Mouse (Mus musculus) intestine, embryonic 14.5 days (tissue): Measurements from ENCODE around the gene Sstr3. TPM values are rescaled to one million over a fixed set of nuclear protein-coding genes. Genes with fewer than 3 reads are reported as not detected.

Source experiments
- ATAC-seq: fragments of 200-750 bp; cut with Nextera tagmentation; replicated peaks from 2 replicates; pipeline ENCODE4 v1.8.0; 2017; ENCODE audit warnings: low read depth, moderate number of reproducible peaks, moderate TSS enrichment, moderate library complexity; ENCODE audit not compliant: low FRiP score, low TSS enrichment
- DNase-seq: peaks from one replicate; pipeline ENCODE4 v3.0.0-alpha.2; 2018; ENCODE audit warnings: low spot score
- H3K27ac ChIP-seq: fragments of 300-500 bp; sonication (generic); 2 replicates; pipeline ENCODE4 v1.5.1; 2014; ENCODE audit warnings: low read depth, mild to moderate bottlenecking, control low read depth
- H3K27me3 ChIP-seq: fragments of 300-500 bp; sonication (generic); replicated peaks from 2 replicates; pipeline ENCODE4 v1.6.1; 2014; ENCODE audit warnings: low read length, control low read depth; ENCODE audit not compliant: control insufficient read depth, insufficient read depth
- H3K36me3 ChIP-seq: fragments of 300-500 bp; sonication (generic); 2 replicates; pipeline ENCODE4 v1.6.1; 2014; ENCODE audit warnings: low read length, control low read depth; ENCODE audit not compliant: control insufficient read depth, insufficient read depth
- H3K4me1 ChIP-seq: fragments of 300-500 bp; sonication (generic); replicated peaks from 2 replicates; pipeline ENCODE4 v1.6.1; 2014; ENCODE audit warnings: low read length, control low read depth, mixed read lengths; ENCODE audit not compliant: control insufficient read depth, insufficient read depth
- H3K4me2 ChIP-seq: fragments of 300-500 bp; sonication (generic); 2 replicates; pipeline ENCODE4 v1.6.1; 2014; ENCODE audit warnings: low read length
- H3K4me3 ChIP-seq: fragments of 300-500 bp; sonication (generic); 2 replicates; pipeline ENCODE4 v1.5.1; 2014; ENCODE audit warnings: low read depth, low read length, control low read depth, mixed read lengths
- H3K9ac ChIP-seq: fragments of 300-500 bp; sonication (generic); 2 replicates; pipeline ENCODE4 v1.6.1; 2014; ENCODE audit warnings: mild to moderate bottlenecking, low read length
- H3K9me3 ChIP-seq: fragments of 300-500 bp; sonication (generic); 2 replicates; pipeline ENCODE4 v1.6.1; 2016; ENCODE audit warnings: low read length, control low read depth; ENCODE audit not compliant: control insufficient read depth
- WGBS: fragments of 180-500 bp; shearing (Covaris S2); extraction: QIAGEN DNeasy Blood & Tissue Kit; methylation state at CpG from one replicate; pipeline ENCODE4 v1.1.7; 2014; 5-methylcytosine and 5-hydroxymethylcytosine counted together
- polyA plus RNA-seq: library from polyadenylated mRNA; unstranded; fragments of >200 nt; fragmentation: Nextera tagmentation; extraction: Ambion mirVana; gene quantifications from 2 replicates; pipeline ENCODE4 v1.2.1, GENCODE M21; 2014

The Sstr3 gene
- polyA plus RNA-seq, 1 experiment from 2014 or later = 0.22 TPM

DNA sequence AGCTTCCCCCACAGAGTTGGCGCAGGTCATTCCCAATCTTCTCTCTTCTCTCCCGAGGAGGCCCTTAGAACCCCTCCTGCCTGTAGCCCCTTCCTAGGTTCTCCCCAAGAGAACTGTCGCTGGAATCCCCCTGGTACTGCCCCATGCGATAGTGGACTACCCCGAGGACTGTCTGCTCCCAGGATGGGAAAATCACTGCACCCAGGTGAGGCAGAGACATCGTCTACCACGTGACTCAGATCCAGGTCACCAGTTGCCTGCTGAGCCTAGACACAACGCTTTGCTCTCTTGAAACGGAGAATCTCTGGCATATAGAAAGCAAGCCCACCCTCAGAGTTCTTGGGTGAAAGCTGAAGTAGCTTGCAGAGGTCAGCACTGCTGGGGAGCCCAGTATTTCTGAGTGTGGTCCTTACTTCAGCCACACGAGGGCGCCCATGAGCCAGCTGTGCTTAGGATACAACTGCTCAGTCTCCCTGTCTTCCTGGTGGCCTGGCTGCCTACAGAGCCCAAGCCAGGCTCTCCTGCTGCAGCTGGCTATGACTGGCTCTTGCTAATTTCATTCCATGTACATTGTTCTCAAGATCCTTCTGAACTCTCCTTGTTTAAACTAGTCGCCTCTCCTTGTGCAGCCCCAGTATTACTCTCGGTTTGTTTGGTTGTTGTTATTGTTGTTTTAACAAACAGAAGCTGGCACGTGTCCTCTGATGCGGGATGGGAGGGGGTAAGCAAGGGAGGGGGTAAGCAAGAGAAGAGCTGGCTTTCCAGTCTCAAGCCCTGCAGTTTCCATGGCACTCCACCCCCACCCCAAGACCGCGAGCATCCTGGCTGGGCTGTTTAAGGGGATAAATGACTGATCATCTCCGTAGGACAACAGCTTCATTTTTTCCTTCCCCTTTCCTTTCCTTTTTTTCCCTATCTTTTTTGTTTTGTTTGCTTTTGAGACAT is 42.8 kb upstream of the Sstr3 start:
- WGBS = 54% methylated on average over 18 of the region's 18 CpGs

DNA sequence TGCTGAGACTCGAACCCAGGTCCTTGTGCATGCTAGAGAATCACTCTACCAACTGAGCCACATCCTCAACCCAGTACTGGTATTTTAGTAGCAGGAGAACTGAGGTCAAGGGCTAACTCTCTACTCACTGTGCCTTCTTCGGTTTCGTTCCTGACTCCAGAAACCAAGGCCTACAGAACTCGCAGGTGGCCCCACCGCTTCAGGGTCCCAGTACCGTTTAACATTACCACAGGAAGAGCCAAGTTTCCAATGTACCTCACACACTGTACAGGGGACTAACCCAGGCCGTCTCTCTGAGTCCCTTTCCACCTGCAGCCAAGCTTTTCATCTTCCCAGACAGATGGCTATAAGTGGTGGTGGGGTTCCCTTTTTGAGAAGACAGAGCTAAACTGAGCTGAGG is 40.9 kb upstream of the Sstr3 start:
- H3K4me3 ChIP-seq = no peak overlapping the region
- H3K4me1 ChIP-seq = peaks cover under 1% of the 10 kb centered on the region; the same call in 1 of the 2 replicates
- no peaks in the 10 kb centered on the region for H3K27me3 ChIP-seq
- WGBS = 88% methylated on average over 7 of the region's 7 CpGs
- no peak overlapping the region for H3K4me2 ChIP-seq
- ATAC-seq (no peak), DNase-seq (no peak)
- H3K9ac ChIP-seq = no peak overlapping the region
- H3K27ac ChIP-seq = no peak overlapping the region
- H3K9me3 ChIP-seq = 0 out of 2 replicates have a peak, but pooled peaks cover 4% of the 10 kb centered on the region
- H3K36me3 ChIP-seq = no peaks in the 10 kb centered on the region

More for the DNA sequence above, 42.8 kb upstream of the Sstr3 start:
- H3K27me3 ChIP-seq = no peaks in the 10 kb centered on the region
- H3K36me3 ChIP-seq = no peaks in the 10 kb centered on the region
- H3K9me3 ChIP-seq = 0 out of 2 replicates have a peak, but pooled peaks cover 4% of the 10 kb centered on the region
- H3K27ac ChIP-seq = no peak overlapping the region
- no peak overlapping the region for H3K4me3 ChIP-seq
- peak; percentile 94 for DNase-seq
- no peak overlapping the region for H3K4me2 ChIP-seq
- H3K4me1 ChIP-seq = no peaks in the 10 kb centered on the region
- no peak overlapping the region for H3K9ac ChIP-seq
- peak; percentile 61 for ATAC-seq

DNA sequence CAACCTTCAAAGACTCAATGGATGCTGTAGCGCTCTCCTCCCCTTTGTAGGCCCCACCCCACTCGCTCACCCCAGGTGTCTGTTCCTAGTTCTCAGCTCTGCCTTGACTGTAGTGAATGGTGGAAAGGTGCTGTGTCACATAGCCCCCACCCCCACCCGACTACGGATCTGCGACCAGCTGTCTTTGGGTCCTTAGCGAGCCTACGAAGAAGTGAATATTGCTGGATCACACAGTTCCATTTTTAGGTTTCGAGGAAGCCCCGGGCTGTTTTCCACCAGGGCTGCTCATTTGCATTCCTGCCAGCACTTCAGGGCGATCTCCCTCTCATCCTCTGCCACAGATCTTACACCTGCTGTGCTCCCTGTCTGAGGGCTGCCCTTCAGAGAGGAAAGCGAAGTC is 38.9 kb upstream of the Sstr3 start:
- Histone ChIP-seq H3K9me3 (0 out of 2 replicates have a peak, but pooled peaks cover 4% of the 10 kb centered on the region), H3K27ac (no peak overlapping the region), H3K4me1 (peaks cover 6% of the 10 kb centered on the region), H3K4me2 (no peak overlapping the region), H3K27me3 (no peaks in the 10 kb centered on the region), H3K36me3 (no peaks in the 10 kb centered on the region), H3K9ac (no peak overlapping the region), H3K4me3 (no peak overlapping the region)
- 22% methylated on average over 11 of the region's 11 CpGs for WGBS
- DNase-seq (no peak), ATAC-seq (no peak)

DNA sequence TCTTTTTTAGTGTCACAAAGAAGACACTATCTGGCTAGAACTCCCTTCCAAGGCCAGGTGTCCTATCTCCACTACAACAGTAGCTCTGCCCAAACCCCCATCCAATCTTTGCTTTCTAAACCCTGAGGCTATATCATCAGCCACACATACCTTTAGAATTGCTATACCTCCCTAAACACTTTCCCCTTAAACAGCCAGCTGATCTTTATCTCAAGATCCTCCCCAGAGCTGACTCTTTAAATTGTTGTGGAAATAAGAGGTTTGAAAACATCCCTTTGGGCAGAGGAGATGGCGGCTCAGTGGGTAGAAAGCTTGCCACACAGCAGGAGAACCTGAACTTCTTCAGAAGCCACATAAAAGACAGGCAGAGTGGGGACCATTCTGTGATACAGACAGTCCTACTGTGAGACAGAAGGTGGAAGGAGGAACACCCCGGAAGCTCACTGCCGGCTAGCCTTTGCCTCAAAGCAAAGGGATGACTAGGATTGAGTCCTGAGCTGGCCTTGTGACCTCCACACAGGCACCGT is 31.9 kb upstream of the Sstr3 start:
- no peaks in the 10 kb centered on the region for H3K36me3 ChIP-seq
- no peak overlapping the region for H3K27ac ChIP-seq
- no peak overlapping the region for H3K9ac ChIP-seq
- H3K4me2 ChIP-seq = no peak overlapping the region
- H3K27me3 ChIP-seq = no peaks in the 10 kb centered on the region
- H3K4me3 ChIP-seq = no peak overlapping the region
- DNase-seq (no peak), ATAC-seq (no peak)
- H3K9me3 ChIP-seq = no peaks in the 10 kb centered on the region
- peaks cover 6% of the 10 kb centered on the region for H3K4me1 ChIP-seq
- 69% methylated on average over 4 of the region's 4 CpGs for WGBS

DNA sequence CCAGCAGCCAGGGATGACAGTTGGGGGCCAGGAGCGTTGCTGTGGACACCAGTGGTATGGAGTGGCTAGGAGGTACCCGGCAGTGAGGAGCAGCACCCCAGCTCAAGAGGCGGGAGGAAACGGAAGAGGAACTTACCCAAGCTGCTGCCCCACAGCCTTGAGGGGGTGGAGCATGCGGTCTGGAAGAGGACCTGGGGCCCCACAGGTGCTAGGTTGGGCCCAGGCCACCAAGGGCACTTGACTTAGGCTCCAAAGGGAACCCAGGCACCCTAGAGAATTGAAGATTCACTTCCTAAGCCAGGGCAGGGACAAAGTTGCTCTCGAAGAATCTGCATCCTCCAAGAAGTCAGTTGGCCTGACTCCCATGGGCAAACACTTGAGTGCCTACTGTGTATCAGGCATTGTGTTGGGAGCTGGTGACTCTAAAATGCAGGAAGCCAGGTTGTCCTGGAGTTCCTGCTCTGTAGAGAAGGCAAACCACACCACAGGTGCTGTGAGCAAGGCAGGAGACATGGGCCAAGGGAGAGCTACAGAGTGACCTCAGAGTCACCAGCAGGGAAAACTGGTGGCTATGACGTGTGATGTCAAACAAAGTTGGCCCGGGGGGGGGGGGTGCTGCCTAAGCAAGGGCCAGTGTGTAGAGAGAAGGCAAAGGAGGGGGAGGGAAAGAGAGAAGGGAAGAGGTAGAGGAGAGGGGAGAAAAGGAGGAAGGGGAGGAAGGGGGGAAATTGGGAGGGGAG is 28.3 kb upstream of the Sstr3 start, which contains the start of gene Rac2:
Rac2 (minus strand) TSS at position 126 of the 740 bp plus-strand sequence.
- Histone ChIP-seq H3K4me1 (no peaks in the 10 kb centered on the region), H3K27ac (no peak within 1 kb of the TSS), H3K4me3 (no peak within 1 kb of the TSS), H3K27me3 (no peaks in the 10 kb centered on the region), H3K4me2 (no peak within 1 kb of the TSS), H3K9ac (no peak within 1 kb of the TSS), H3K36me3 (no peaks in the 10 kb centered on the region), H3K9me3 (no peaks in the 10 kb centered on the region)
- ATAC-seq (no peak), DNase-seq (no peak)
- 78% methylated on average over 8 of the region's 8 CpGs for WGBS

DNA sequence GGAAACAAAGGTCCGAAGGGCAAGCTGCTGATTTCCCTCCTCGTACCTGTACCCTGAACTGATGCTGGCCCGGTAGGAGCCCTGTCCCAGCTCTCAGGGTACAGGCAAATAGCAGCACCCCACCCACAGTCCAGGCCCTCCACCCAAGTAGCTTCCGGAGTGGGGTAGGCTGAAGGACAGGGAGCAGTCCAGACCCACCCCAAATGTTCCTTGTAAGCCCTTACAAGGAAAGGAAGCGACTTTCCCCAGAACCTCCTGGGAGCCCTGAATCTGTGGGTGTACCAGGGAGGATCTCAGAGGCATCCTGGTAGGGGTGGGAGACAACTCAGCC is 27.8 kb upstream of the Sstr3 start:
- no peaks in the 10 kb centered on the region for H3K27me3 ChIP-seq
- no peaks in the 10 kb centered on the region for H3K9me3 ChIP-seq
- no peak overlapping the region for H3K4me3 ChIP-seq
- no peaks in the 10 kb centered on the region for H3K36me3 ChIP-seq
- H3K9ac ChIP-seq = no peak overlapping the region
- ATAC-seq (no peak), DNase-seq (no peak)
- H3K4me1 ChIP-seq = no peaks in the 10 kb centered on the region
- 96% methylated on average over 5 of the region's 5 CpGs for WGBS
- no peak overlapping the region for H3K4me2 ChIP-seq
- no peak overlapping the region for H3K27ac ChIP-seq

DNA sequence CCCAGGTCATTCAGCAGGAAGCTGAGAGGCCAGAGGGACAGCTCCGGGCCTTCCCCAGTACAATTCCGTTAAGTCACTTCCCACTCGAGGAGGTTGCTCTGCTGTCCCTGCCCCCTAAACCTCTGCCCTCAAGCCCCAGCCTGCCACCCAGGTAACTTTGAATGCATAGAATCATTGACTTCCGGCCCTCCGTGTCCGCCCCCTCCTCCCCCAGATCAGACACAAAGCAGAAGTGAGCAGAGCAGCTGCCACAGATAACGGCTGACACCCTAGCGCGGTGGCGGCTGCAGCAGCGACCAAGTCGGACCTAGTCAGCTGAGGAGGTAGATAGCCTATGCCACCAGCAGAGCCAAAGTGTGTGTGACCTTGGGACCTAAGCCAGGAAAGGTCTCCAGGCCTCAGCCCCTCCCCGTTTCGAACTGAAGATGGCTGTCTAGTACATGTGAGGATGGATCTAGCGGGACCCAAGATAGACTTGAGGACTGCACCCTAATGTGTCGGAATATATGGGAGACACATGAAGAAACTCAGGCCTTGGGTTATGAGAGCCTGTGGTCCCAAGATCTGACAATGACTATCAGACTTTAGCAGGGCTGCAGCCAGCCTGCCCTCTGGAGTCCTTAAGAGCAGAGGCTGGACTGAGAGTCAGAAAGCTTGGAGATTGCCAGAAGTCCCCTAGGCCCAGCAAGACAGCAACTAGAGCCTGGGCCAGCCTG is 27.2 kb upstream of the Sstr3 start:
- Histone ChIP-seq H3K36me3 (no peaks in the 10 kb centered on the region), H3K27me3 (no peaks in the 10 kb centered on the region), H3K4me3 (no peak overlapping the region), H3K4me1 (no peaks in the 10 kb centered on the region), H3K27ac (no peak overlapping the region), H3K9ac (no peak overlapping the region), H3K9me3 (no peaks in the 10 kb centered on the region), H3K4me2 (no peak overlapping the region)
- ATAC-seq (no peak), DNase-seq (no peak)
- WGBS = 42% methylated on average over 16 of the region's 16 CpGs

DNA sequence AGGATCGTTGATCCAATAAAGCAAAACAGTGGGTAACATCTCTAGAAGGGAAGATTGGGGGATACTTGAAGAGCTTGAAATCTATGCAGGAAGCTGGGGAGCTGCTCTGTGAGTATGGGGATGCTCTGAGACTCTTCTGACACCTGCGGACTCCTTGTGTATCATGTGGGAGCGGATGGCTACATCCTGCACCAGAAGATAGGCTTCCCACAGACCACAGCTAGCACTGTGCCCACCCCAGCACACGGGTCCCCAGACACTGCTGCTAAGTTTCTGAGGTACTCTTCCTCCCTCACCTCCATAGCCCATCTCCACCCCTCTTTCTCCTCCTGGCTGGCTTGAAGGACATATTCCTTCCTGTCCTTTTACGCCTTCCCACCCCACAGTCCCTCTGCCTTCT is 25.7 kb upstream of the Sstr3 start:
- no peaks in the 10 kb centered on the region for H3K27me3 ChIP-seq
- 93% methylated on average over 5 of the region's 5 CpGs for WGBS

More for the DNA sequence above, 25.7 kb upstream of the Sstr3 start:
- DNase-seq = no peak
- Histone ChIP-seq H3K27ac (no peak overlapping the region), H3K9ac (no peak overlapping the region), H3K4me2 (no peak overlapping the region), H3K36me3 (no peaks in the 10 kb centered on the region), H3K9me3 (no peaks in the 10 kb centered on the region), H3K4me3 (no peak overlapping the region), H3K4me1 (no peaks in the 10 kb centered on the region)
- ATAC-seq = no peak
